In the genomic region with DNA sequence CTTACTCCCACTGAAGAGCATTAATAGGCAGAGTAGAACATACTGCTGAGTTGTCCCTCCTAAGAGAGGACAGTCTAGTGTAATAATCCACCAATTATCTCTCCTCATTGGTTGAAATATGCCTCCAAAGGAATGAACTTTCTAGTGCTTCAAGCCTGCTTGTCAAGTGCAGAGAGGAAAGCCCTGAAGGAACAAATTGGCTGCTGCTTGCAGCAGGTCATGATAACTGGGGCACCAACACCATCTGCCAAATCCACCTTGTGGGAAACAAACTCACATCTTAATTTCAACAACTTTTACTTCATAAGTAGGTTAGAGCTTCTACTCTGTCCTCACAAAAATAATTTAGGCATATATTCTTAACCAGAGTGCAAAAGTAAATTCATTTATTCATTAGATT, we compare ENCODE assay signal across 12 mouse cellular contexts.
"Had no signal": no experiment of that assay in that cellular context is flagged by ENCODE, and none has a peak within 500 bp of the region (broad histone marks: within the 10 kb centered on the region; RNA-seq: fewer than 3 reads in every experiment).

No protein-coding gene starts in this region.

- DNase-seq: lung, adult 18-20 months; lung, postnatal 10 days; lung, postnatal 4 days; midbrain, embryonic 14.5 days; retina, postnatal 1 day; right cerebral cortex, adult 18-20 months; right cerebral cortex, postnatal 25 days; right cerebral cortex, postnatal 4 days; spleen, adult 18-20 months; thymus, adult 18-20 months; thymus, postnatal 14 days; thymus, postnatal 36 days had no signal
